Mouse (Mus musculus) adrenal gland, postnatal 0 days (tissue): ENCODE results near the gene Fam213a. TPM values are rescaled to one million over a fixed set of nuclear protein-coding genes. Genes with fewer than 3 reads are reported as not detected.

Experiments used
- polyA plus RNA-seq: library from polyadenylated mRNA; unstranded; fragments of >200 nt; fragmentation: Nextera tagmentation; extraction: Ambion mirVana; gene quantifications from 2 replicates; pipeline ENCODE4 v1.2.1, GENCODE M21; 2015

Gene Fam213a
- polyA plus RNA-seq: 38.5 and 41.0 TPM in 2 replicates

GRCm38 (mm10) chr14:41013630-41014613 lies at the start of gene Fam213a:
Fam213a (minus strand) TSS chr14:41013788.

GRCm38 (mm10) chr14:40966392-40966861 lies 47.2 kb downstream of the Fam213a start, which contains the start of gene Tspan14:
Tspan14 (minus strand) TSS chr14:40966807.

Other genes starting within 250 kb of the Fam213a start
- gene Sh2d4b, start 120.5 kb downstream of the Fam213a start, polyA plus RNA-seq: 0.22 and 0.68 TPM in 2 replicates
- gene Tspan14, start 47.0 kb downstream of the Fam213a start, polyA plus RNA-seq: 31.9 and 41.1 TPM in 2 replicates
- gene Dydc2, start 55.4 kb upstream of the Fam213a start, polyA plus RNA-seq: 0.28 and 0.52 TPM in 2 replicates
- gene Dydc1, start 59.1 kb upstream of the Fam213a start, polyA plus RNA-seq: not detected in 2 replicates
- 23.4 and 38.4 TPM in 2 replicates for gene Mat1a, start 91.2 kb upstream of the Fam213a start, polyA plus RNA-seq
- 2.2 and 3.8 TPM in 2 replicates for gene Sftpa1, start 118.0 kb upstream of the Fam213a start, polyA plus RNA-seq
- 1.3 and 2.0 TPM in 2 replicates for gene Mbl1, start 137.7 kb upstream of the Fam213a start, polyA plus RNA-seq
- 1.0 and 1.2 TPM in 2 replicates for gene Sftpd, start 171.4 kb upstream of the Fam213a start, polyA plus RNA-seq